Mouse (Mus musculus) liver, postnatal 0 days (tissue): ENCODE measurements around the gene Herpud1.

ENCODE experiments used
- CTCF ChIP-seq: sonication (generic); IDR thresholded peaks from 2 replicates; pipeline ENCODE4 v1.5.1; 2016; ENCODE audit warnings: antibody characterized with exemption, low read depth
- EP300 ChIP-seq: IDR thresholded peaks from 2 replicates; pipeline ENCODE4 v1.6.1; 2016; ENCODE audit warnings: antibody characterized with exemption, low read depth, mild to moderate bottlenecking

DNA sequence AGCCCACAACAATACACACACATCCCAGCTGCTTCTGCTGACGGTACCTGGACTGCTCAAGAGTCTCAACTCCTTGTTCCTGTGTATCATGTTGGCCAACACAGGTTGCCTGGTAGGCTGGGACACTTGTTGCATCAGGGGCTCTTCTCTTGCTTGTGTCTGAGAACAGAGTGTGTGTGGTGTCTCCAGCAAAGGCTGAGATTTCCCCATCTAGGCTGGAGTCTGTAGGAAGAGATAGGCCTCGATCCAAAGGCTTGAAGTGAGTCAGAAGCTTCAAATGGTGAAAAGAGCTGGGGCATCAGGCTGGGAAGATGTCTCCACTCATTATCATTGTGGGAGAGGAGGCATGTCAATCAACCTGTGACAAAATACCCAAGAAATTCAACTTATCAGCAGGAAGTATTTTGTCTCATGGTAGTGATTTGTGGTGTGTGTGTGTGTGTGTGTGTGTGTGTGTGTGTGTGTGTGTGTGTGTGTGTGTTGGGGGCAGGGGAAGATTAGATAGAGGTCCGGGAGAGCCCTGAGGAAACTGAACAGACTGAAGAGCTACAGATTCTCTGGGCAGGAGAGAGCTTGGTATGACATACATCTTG lies 13.2 kb downstream of the Herpud1 start:
- TF ChIP-seq CTCF (no peak), EP300 (no peak)
